Mouse (Mus musculus): ENCODE data around the gene Acbd6.

Gene Acbd6

DNA sequence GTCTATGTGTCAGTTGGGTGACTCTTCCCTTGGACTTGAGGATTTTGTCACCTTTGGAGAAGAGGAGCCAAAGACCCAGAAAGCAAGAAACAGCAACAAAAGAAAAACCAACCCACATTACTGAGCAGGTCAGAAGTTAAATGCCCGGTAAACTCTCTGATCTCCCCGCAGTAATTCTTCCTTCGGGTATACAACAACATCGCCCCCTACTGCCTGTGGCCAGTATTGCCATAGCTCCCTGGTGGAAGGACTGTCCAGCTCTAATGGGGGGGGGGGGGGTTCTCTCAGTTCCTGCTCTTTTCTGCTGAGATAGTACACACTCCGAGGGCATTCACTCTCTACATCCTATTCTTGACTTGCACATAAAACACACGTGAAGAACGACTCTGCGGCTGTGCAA lies 163.5 kb downstream of the Acbd6 start:
- peak; percentile 51 for DNase-seq (ENCODE audit: low read depth)

DNA sequence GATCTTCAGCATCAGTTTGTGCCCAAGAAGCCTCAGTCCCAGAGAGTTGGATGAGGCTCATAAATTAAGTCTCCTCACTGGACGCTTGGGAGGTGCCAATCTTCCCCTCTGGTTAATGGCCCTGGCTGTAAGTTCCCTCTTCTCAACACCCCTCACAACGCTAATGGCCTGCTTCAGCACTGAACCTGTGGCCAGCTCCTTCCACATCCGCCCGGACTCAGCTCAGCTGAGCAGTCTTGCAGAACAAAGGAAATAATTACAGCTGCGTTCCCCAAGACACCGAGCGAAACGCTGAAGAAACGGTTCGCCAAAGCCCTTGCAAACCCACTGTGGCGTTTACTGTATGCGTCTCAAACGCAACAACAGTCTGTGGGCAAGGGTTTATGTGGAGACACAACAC lies 164.3 kb downstream of the Acbd6 start:
- peak; percentile 43 for DNase-seq (ENCODE audit: low read depth)

DNA sequence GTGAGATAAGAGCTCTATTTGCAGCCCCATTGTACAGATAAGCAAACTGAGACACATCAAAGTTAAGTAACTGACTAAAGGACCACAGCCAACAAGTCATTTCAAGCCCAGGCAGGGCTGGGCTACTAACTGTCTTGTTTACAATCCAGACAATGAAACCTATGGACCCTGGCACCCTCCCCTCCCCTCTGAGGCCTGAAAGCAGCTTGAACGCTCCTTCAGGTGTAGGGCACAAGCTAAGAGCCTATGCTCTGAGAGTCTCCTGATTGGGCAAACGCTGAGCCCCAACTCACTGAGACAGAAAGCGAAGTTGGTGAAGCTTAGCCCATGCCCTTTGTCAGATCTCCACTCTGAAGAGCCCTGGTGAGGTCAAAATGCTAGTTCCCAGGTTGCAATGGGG lies 166.4 kb downstream of the Acbd6 start:
- no peak for DNase-seq (ENCODE audit: low read depth)

DNA sequence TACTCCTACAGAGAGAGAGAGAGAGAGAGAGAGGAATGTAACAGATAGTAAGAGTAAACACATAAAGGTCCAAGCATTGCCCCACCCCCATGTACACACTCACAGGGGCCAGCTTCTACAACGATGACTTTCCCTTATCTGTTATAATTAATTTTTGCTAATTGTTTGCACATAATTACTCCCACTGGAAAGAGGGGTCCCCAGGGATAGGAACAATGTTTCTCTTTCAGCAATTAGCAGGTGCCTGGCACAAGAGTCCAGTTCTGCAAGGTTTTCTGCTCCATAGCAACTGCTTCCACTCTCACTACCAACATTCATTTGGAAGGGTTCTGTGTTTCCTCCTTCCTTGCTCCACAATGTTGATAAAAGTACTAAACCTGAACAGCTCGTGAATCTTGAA lies 168.0 kb downstream of the Acbd6 start:
- no peak for DNase-seq (ENCODE audit: low read depth)

DNA sequence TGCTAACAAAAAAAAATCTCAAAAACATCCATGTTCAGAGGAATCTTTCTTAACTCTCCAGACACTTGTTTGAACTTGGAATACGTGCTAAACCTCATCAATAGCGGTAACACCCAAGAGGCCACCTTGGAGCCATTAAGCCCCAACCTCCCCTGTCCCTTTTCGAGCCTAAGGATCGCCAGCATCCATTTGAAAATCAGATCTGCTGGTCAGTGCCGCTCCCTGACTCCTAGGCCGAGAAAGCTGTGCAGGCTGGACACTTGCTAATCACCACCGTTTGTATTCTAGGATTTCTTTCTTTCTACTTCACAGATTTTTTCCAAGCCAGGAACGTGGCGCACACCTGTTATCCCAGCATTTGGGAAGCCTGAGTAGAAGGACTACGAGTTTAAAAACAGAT lies 169.9 kb downstream of the Acbd6 start:
- DNase-seq (ENCODE audit: low read depth), result no peak

DNA sequence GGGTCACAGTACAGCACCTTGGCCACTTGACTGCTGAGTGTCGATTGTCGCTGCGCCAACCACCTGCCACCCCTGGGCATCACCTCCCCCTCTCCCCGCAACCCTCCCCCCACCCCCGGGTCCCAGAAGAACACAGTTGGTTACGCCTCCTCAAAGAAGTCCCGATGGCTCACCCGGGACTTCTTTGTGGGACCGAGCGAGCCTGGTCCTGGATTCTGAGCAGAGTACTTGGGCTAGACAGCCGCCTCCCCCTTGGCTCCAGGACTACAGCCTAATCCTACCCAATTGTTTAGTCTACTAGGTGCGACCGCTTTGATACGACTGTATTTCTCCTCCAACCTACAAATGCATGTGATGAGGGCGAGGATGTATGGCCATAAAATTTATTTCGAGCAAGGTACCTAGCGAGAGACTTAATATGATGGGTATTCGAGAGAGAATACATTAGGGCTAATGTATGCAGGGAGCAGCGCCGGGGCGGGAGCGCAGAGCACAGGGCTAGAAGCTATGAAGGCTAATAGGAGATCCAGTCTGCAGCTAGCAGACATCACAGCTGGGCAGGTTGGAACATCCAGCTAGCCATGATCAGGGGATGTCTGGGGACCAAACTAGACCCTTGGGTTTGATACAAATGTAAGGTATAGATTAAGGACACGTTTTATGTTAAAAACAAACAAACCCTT lies 171.3 kb downstream of the Acbd6 start:
- DNase-seq (ENCODE audit: low read depth), result no peak

DNA sequence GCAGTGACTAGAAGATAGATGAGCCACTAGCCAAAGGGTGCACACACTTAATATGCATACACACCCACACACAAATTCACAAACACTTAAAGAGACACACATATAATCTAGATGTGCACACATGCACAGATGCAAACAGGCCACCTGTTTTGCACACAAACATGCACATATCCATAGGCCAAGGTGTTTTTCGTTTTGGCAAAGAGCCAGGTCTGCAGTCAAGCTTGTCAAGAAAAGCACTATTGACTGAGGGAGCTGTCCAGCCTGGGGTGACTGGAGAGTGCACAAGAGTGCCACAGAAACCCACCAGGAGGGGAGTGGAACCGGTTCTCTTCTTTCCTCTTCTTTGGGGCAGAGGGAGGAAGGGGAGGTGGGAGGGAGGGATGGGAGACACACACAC lies 173.2 kb downstream of the Acbd6 start:
- DNase-seq (ENCODE audit: low read depth), result no peak

DNA sequence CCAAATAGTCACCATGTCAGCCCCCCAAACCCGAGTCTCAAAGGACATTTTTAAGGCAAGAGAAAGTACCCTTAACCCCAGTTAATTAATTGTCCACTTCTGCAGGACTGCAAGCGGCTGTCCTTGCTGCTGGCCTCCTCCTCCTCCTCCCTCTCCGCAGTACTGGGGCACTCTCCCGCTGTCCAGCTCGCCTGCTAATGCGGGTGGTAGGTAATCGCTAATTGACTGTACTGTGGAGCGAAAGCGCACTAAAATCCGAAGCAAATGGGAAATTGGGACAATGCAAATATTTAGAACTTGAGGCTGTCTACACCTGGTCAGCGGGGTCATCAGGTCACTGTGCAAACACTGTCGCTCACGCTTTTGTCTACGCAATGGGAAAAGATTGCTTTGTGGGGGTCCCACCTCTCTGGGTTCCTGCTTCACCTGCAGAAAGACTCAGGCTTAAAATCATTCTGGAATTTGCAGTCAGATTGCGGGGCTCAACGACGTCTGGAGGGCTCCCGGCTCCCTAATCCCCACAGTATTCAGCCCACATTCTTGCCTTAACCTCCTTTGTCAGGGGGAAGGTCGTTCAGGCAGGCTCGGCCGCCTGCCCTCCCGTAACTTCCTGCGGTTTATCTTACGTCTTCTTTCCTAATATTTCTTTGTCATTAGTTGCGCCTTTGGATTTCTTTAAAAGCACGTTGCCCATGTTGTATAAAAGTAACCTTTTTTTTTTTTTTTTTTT lies 178.3 kb downstream of the Acbd6 start:
- no peak for DNase-seq (ENCODE audit: low read depth)

DNA sequence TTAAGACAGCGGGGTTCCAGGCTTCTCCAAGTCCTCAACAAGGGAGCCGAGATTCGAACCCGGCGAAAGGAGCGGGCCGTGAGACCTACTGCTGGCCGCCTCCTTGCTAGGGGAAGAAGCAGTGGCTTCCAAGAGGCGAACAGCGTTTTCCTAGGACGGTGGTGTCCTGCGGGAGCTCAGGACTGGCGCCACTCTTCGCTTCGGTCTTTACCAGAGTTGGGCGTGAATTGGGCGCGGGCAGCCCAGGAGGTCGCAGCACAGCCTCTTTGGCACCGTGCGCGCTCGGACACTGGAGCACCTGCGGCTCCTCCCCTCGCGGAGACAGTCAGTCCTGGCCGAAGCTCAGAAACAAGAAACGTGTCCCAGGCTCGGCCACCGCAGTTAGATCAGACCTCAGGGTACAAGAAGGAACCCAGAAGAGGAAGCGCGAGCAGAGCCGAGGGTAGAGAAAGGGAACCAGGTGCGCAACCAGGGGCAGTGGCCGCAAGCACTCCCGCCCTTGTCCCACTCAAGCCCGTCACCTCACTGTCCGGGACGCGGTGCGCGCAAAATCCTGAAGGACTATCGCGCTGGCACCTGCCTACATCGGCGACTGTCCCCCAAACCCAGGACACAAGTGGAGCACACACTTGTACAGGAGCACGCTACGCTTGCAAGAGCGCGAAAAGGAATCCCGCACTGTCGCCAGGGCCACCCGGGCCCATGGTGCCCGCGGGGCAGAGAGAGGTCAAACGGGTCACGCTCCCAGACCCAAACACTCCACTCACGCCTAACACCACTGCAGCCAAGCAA lies 179.3 kb downstream of the Acbd6 start:
- no peak for DNase-seq (ENCODE audit: low read depth)

DNA sequence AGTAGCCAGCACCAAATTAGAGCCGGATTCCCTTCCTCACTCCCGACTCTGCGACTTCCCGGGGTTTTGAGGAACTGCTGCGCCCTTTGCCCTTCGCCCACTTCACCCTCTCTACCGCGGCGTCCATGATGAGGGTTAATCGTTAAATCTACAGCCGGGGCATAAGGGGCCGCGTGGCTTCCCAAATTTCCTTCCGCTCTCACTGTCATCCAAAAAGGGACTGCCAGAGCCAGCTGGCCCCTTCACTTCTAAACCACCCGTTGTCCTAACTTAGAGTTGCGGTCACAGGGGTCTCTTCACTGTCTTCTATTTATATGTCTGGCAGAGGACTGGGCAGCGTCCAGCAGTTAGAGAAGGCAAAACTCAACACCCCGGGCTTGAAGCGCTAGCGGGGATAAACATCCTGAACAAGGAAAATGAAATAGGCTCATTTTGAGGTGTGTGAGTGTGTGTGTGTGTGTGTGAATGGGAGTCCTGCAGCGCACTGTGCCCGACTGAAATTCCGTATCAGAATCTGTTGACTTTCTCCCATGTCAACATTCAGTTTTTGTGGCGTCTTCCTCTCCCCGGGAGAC lies 180.0 kb downstream of the Acbd6 start:
- DNase-seq (ENCODE audit: low read depth), result no peak

Data from induced T-regulatory cell, adult 2 months (primary cell).